Mouse (Mus musculus) embryonic facial prominence, embryonic 13.5 days (tissue): ENCODE measurements at regions not wholly inside any gene's neighbourhood (a gene's known extent, or its start where the extent isn't known, plus 50 kb on each side); places are given as distances from the start of the nearest gene placed in this dataset.

Experiments
- ATAC-seq: fragments of 200-750 bp; cut with Nextera tagmentation; 2 replicates; pipeline ENCODE4 v1.8.0; 2017; ENCODE audit warnings: low read depth; ENCODE audit not compliant: insufficient number of reproducible peaks, insufficient read depth, low FRiP score, low TSS enrichment
- H3K27ac ChIP-seq: fragments of 300-500 bp; sonication (generic); 2 replicates; pipeline ENCODE4 v1.5.1; 2015; ENCODE audit warnings: moderate library complexity, mild to moderate bottlenecking, inconsistent platforms
- H3K27me3 ChIP-seq: fragments of 300-500 bp; sonication (generic); 2 replicates; pipeline ENCODE4 v1.6.1; 2015; ENCODE audit warnings: mild to moderate bottlenecking, inconsistent platforms
- H3K36me3 ChIP-seq: fragments of 300-500 bp; sonication (generic); 2 replicates; pipeline ENCODE4 v1.6.1; 2015; ENCODE audit warnings: mild to moderate bottlenecking, inconsistent platforms
- H3K4me1 ChIP-seq: fragments of 300-500 bp; sonication (generic); 2 replicates; pipeline ENCODE4 v1.6.1; 2015; ENCODE audit warnings: inconsistent platforms
- H3K4me2 ChIP-seq: fragments of 300-500 bp; sonication (generic); 2 replicates; pipeline ENCODE4 v1.6.1; 2015; ENCODE audit warnings: moderate library complexity, mild to moderate bottlenecking, inconsistent platforms
- H3K4me3 ChIP-seq: fragments of 300-500 bp; sonication (generic); 2 replicates; pipeline ENCODE4 v1.5.1; 2015; ENCODE audit warnings: mild to moderate bottlenecking, inconsistent platforms
- H3K9ac ChIP-seq: fragments of 300-500 bp; sonication (generic); 2 replicates; pipeline ENCODE4 v1.6.1; 2015; ENCODE audit warnings: mild to moderate bottlenecking, inconsistent platforms
- H3K9me3 ChIP-seq: fragments of 300-500 bp; sonication (generic); 2 replicates; pipeline ENCODE4 v1.6.1; 2016; ENCODE audit warnings: inconsistent platforms
- WGBS: fragments of 180-500 bp; shearing (Covaris S2); methylation state at CpG from one replicate; pipeline ENCODE4 v1.1.7; 2015; ENCODE audit warnings: mixed read lengths; 5-methylcytosine and 5-hydroxymethylcytosine counted together

DNA sequence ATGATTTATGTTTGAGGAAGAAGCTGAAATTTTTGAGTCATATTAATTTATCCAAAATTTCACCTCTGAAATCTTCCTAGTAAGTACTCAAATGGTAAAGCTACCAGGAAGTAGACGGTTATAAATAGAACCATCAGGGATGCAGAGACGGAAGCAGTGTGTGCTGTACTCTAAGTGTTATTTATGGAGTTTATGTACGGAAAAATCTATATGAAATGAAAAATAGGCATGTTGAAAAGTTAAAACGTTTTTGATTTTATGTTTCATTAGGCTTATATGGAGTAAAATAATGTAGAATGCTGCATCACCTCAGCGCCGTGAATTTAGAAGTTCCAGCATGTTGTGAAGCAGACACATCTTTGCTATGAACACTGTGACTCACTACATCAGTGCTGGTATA is 149.1 kb upstream of the Cypt12 start:
- no peaks in the 10 kb centered on the region for H3K9me3 ChIP-seq
- 54% methylated on average over 6 of the region's 6 CpGs for WGBS
- no peak for ATAC-seq
- H3K9ac ChIP-seq: no peak overlapping the region
- no peak overlapping the region for H3K4me3 ChIP-seq
- no peak overlapping the region for H3K27ac ChIP-seq
- H3K4me2 ChIP-seq: no peak overlapping the region
- peaks cover 42% of the 10 kb centered on the region for H3K27me3 ChIP-seq
- H3K4me1 ChIP-seq: peaks cover 8% of the 10 kb centered on the region
- H3K36me3 ChIP-seq: no peaks in the 10 kb centered on the region

GRCm38 (mm10) chr3:17800810-17801209 is 147.4 kb upstream of the Cypt12 start:
- no peak for ATAC-seq
- H3K9me3 ChIP-seq: no peaks in the 10 kb centered on the region
- H3K4me3 ChIP-seq: no peak overlapping the region
- peaks cover 25% of the 10 kb centered on the region for H3K27me3 ChIP-seq
- no peak overlapping the region for H3K4me2 ChIP-seq
- H3K36me3 ChIP-seq: no peaks in the 10 kb centered on the region
- no peaks in the 10 kb centered on the region for H3K4me1 ChIP-seq
- WGBS: 61% methylated on average over 2 of the region's 2 CpGs
- no peak overlapping the region for H3K27ac ChIP-seq
- no peak overlapping the region for H3K9ac ChIP-seq

- Histone ChIP-seq H3K27ac (no peak overlapping the region), H3K36me3 (no peaks in the 10 kb centered on the region), H3K4me3 (no peak overlapping the region), H3K4me1 (no peaks in the 10 kb centered on the region), H3K9ac (no peak overlapping the region), H3K9me3 (no peaks in the 10 kb centered on the region), H3K4me2 (no peak overlapping the region), H3K27me3 (peaks cover 19% of the 10 kb centered on the region)
- no peak for ATAC-seq
- 87% methylated on average over 5 of the region's 5 CpGs for WGBS
These were observed 146.7 kb upstream of the Cypt12 start for GRCm38 (mm10) chr3:17801479-17801878.

GRCm38 (mm10) chr3:17805185-17805584 is 143.0 kb upstream of the Cypt12 start:
- 72% methylated on average over 1 of the region's 1 CpGs for WGBS
- Histone ChIP-seq H3K27ac (no peak overlapping the region), H3K4me1 (no peaks in the 10 kb centered on the region), H3K4me2 (no peak overlapping the region), H3K36me3 (no peaks in the 10 kb centered on the region), H3K4me3 (no peak overlapping the region), H3K9ac (no peak overlapping the region), H3K9me3 (no peaks in the 10 kb centered on the region), H3K27me3 (no peaks in the 10 kb centered on the region)
- no peak for ATAC-seq

DNA sequence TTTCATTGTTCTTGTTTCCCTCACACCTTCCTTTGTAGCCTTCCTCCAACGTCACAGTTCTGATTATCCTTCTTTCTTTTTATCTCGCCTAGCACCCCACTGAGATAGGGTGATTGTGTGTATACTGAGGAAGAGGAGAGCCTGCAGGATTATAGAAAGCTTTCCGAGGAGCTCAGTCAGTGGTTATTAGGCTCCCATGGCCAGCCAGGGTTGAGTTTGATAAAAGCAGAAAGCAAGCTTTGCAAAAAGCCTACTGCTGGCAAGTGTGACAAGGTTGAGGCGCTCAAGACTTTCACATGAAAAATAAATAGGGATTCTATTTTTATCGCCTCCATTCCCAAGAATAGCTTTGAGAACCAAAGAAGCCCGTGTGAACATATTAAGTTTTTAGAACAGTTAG is 136.9 kb upstream of the Cypt12 start:
- Histone ChIP-seq H3K9me3 (no peaks in the 10 kb centered on the region), H3K4me2 (no peak overlapping the region), H3K27me3 (no peaks in the 10 kb centered on the region), H3K9ac (no peak overlapping the region), H3K27ac (no peak overlapping the region), H3K4me1 (no peaks in the 10 kb centered on the region), H3K36me3 (no peaks in the 10 kb centered on the region), H3K4me3 (no peak overlapping the region)
- ATAC-seq: no peak
- WGBS: 52% methylated on average over 6 of the region's 6 CpGs

DNA sequence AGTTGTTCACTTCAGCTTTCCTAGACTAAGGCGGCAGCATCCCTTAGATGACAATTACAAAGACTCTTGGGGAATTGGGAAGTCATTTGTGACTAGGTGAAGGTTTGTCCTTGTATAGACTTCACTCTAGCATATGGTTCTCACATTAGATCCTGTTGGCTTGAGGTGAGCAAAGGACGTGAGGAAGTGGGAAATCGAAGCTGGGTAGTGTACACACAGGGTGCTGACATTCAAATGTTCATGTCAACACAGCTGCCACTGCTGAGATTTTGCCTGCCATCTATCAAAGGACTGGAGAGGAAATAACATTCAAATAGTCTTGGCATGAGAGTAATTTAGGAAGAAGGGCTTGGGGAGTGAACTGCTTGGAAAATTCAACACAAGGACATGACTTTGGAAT is 124.0 kb upstream of the Cypt12 start:
- no peak overlapping the region for H3K4me3 ChIP-seq
- no peaks in the 10 kb centered on the region for H3K36me3 ChIP-seq
- 67% methylated on average over 3 of the region's 3 CpGs for WGBS
- H3K9me3 ChIP-seq: no peaks in the 10 kb centered on the region
- H3K9ac ChIP-seq: no peak overlapping the region
- H3K4me1 ChIP-seq: no peaks in the 10 kb centered on the region
- H3K4me2 ChIP-seq: no peak overlapping the region
- H3K27me3 ChIP-seq: no peaks in the 10 kb centered on the region
- no peak for ATAC-seq
- no peak overlapping the region for H3K27ac ChIP-seq

DNA sequence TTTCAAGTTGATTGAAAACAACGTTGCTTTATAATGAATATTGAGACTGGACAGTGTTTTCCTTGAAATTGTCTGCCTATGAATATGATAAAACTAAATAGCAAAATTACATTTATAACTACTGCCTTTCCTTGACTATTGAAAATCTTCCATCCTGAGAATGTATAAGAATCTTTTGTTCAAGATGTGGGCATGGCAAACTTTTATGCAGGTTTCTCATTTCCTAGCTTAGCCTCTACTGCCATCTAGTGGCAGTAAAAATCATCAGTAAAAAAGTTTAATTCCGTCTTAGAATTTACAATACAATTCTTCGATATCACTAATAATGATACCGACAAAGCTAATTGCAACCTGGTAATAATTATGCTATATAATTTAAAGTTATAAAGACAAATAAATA is 123.5 kb upstream of the Cypt12 start:
- Histone ChIP-seq H3K9me3 (no peaks in the 10 kb centered on the region), H3K36me3 (no peaks in the 10 kb centered on the region), H3K27me3 (no peaks in the 10 kb centered on the region), H3K4me2 (no peak overlapping the region), H3K4me3 (no peak overlapping the region), H3K9ac (no peak overlapping the region), H3K27ac (no peak overlapping the region), H3K4me1 (no peaks in the 10 kb centered on the region)
- 53% methylated on average over 4 of the region's 4 CpGs for WGBS
- ATAC-seq: no peak

GRCm38 (mm10) chr3:17825254-17825890 is 122.8 kb upstream of the Cypt12 start:
- no peak for ATAC-seq
- no peak overlapping the region for H3K27ac ChIP-seq
- WGBS: 62% methylated on average over 3 of the region's 3 CpGs
- H3K9me3 ChIP-seq: no peaks in the 10 kb centered on the region
- no peak overlapping the region for H3K9ac ChIP-seq
- no peaks in the 10 kb centered on the region for H3K27me3 ChIP-seq
- no peaks in the 10 kb centered on the region for H3K4me1 ChIP-seq
- H3K36me3 ChIP-seq: no peaks in the 10 kb centered on the region
- no peak overlapping the region for H3K4me3 ChIP-seq
- no peak overlapping the region for H3K4me2 ChIP-seq

GRCm38 (mm10) chr3:17834706-17835105 is 113.5 kb upstream of the Cypt12 start:
- no peak for ATAC-seq
- no peak overlapping the region for H3K27ac ChIP-seq
- no peaks in the 10 kb centered on the region for H3K36me3 ChIP-seq
- 43% methylated on average over 1 of the region's 1 CpGs for WGBS
- no peak overlapping the region for H3K9ac ChIP-seq
- H3K27me3 ChIP-seq: no peaks in the 10 kb centered on the region
- no peak overlapping the region for H3K4me3 ChIP-seq
- no peaks in the 10 kb centered on the region for H3K4me1 ChIP-seq
- H3K4me2 ChIP-seq: no peak overlapping the region
- no peaks in the 10 kb centered on the region for H3K9me3 ChIP-seq

- Histone ChIP-seq H3K4me1 (no peaks in the 10 kb centered on the region), H3K4me2 (no peak overlapping the region), H3K9me3 (no peaks in the 10 kb centered on the region), H3K4me3 (no peak overlapping the region), H3K36me3 (no peaks in the 10 kb centered on the region), H3K9ac (no peak overlapping the region), H3K27me3 (no peaks in the 10 kb centered on the region), H3K27ac (no peak overlapping the region)
- ATAC-seq: no peak
- 76% methylated on average over 7 of the region's 7 CpGs for WGBS
These were observed 100.6 kb upstream of the Cypt12 start for GRCm38 (mm10) chr3:17847609-17848008.

GRCm38 (mm10) chr3:17848181-17848580 is 100.0 kb upstream of the Cypt12 start:
- Histone ChIP-seq H3K4me2 (no peak overlapping the region), H3K4me3 (no peak overlapping the region), H3K9ac (no peak overlapping the region), H3K4me1 (no peaks in the 10 kb centered on the region), H3K27ac (no peak overlapping the region), H3K27me3 (no peaks in the 10 kb centered on the region), H3K9me3 (no peaks in the 10 kb centered on the region), H3K36me3 (no peaks in the 10 kb centered on the region)
- no peak for ATAC-seq

- H3K27ac ChIP-seq: no peak overlapping the region
- 63% methylated on average over 3 of the region's 3 CpGs for WGBS
- no peaks in the 10 kb centered on the region for H3K27me3 ChIP-seq
- no peak for ATAC-seq
- no peak overlapping the region for H3K4me3 ChIP-seq
- H3K4me1 ChIP-seq: no peaks in the 10 kb centered on the region
- no peak overlapping the region for H3K9ac ChIP-seq
- no peaks in the 10 kb centered on the region for H3K36me3 ChIP-seq
- no peak overlapping the region for H3K4me2 ChIP-seq
- H3K9me3 ChIP-seq: no peaks in the 10 kb centered on the region
These were observed 85.8 kb upstream of the Cypt12 start for GRCm38 (mm10) chr3:17862367-17862766.

DNA sequence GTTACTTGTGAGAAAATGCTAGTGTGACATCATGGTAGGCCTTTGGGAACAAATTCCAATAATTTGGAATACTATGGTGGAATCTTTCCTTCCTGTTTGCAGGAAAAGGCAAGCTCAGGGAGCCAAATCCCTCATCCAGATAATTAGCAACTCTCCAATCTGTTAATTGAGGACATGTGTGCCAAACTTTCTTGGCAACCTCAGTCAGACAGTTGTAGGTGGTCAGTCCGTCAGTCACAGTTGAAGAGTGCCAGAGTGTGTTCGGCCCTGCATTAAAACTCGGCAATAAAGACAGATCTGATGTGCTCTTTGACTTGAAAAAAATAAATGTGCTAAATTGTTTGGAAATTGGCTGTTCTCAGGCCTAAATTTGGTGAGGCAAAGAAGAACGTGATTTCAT is 83.1 kb upstream of the Cypt12 start:
- no peak for ATAC-seq
- H3K27ac ChIP-seq: no peak overlapping the region
- H3K27me3 ChIP-seq: no peaks in the 10 kb centered on the region
- no peak overlapping the region for H3K4me2 ChIP-seq
- no peak overlapping the region for H3K4me3 ChIP-seq
- H3K9me3 ChIP-seq: no peaks in the 10 kb centered on the region
- no peaks in the 10 kb centered on the region for H3K36me3 ChIP-seq
- 51% methylated on average over 4 of the region's 4 CpGs for WGBS
- H3K4me1 ChIP-seq: no peaks in the 10 kb centered on the region
- no peak overlapping the region for H3K9ac ChIP-seq
